Mouse (Mus musculus) B cell, adult 67 days (primary cell): ENCODE measurements around the gene Ccpg1os. TPM values are rescaled to one million over a fixed set of nuclear protein-coding genes. Genes with fewer than 3 reads are reported as not detected.

ENCODE experiments used
- total RNA-seq, 2 experiments: library from RNA; stranded (reverse); gene quantifications; 4 replicates each; pipeline ENCODE4 v1.2.4; 2023

Ccpg1os gene
- 1 to 10 TPM; 3.9 to 4.3 TPM for total RNA-seq

GRCm38 (mm10) chr9:72985250-72986220 lies at the start of gene Ccpg1os, which contains the start of gene Ccpg1:
TSS of gene Ccpg1os (minus strand) at chr9:72985382.
TSS of gene Ccpg1 (plus strand) at chr9:72985429.

GRCm38 (mm10) chr9:72958521-72959450 lies 26.4 kb downstream of the Ccpg1os start, which contains the start of the genes Dyx1c1 and Gm44503:
TSS of gene Dyx1c1 (plus strand) at chr9:72958785.
TSS of gene Gm44503 (plus strand) at chr9:72958852.

Other genes with a start within 250 kb of the Ccpg1os start
- under 1 TPM; 0.35 to 0.68 TPM for gene Prtg, start 178.5 kb downstream of the Ccpg1os start, total RNA-seq
- not detected for gene Pygo1, start 59.7 kb downstream of the Ccpg1os start, total RNA-seq
- under 1 TPM in 1 of 2 experiments, not detected in 1; 0.44 TPM for gene Dyx1c1, start 26.6 kb downstream of the Ccpg1os start, total RNA-seq
- gene Gm44503, start 26.5 kb downstream of the Ccpg1os start, total RNA-seq = not detected
- 10 to 100 TPM; 44.8 to 50.0 TPM for gene Ccpg1, start within 50 bp of the Ccpg1os start, total RNA-seq
- 10 to 100 TPM; 12.7 to 21.8 TPM for gene Pigb, start 55.0 kb upstream of the Ccpg1os start, total RNA-seq
- 10 to 100 TPM; 14.1 to 15.2 TPM for gene Rab27a, start 59.5 kb upstream of the Ccpg1os start, total RNA-seq
- 1 to 10 TPM; 1.6 to 1.7 TPM for gene Khdc3, start 116.5 kb upstream of the Ccpg1os start, total RNA-seq
- gene Gm20509, start 117.1 kb upstream of the Ccpg1os start, total RNA-seq = not detected
- gene Rsl24d1, start 128.0 kb upstream of the Ccpg1os start, total RNA-seq = 10 to 100 TPM; 67.1 to 67.8 TPM